Mouse (Mus musculus): ENCODE data around the gene Bub1b. TPM values are rescaled to one million over a fixed set of nuclear protein-coding genes. Genes with fewer than 3 reads are reported as not detected.

Bub1b gene
- polyA plus RNA-seq, 1 experiment = 4.8 TPM

DNA sequence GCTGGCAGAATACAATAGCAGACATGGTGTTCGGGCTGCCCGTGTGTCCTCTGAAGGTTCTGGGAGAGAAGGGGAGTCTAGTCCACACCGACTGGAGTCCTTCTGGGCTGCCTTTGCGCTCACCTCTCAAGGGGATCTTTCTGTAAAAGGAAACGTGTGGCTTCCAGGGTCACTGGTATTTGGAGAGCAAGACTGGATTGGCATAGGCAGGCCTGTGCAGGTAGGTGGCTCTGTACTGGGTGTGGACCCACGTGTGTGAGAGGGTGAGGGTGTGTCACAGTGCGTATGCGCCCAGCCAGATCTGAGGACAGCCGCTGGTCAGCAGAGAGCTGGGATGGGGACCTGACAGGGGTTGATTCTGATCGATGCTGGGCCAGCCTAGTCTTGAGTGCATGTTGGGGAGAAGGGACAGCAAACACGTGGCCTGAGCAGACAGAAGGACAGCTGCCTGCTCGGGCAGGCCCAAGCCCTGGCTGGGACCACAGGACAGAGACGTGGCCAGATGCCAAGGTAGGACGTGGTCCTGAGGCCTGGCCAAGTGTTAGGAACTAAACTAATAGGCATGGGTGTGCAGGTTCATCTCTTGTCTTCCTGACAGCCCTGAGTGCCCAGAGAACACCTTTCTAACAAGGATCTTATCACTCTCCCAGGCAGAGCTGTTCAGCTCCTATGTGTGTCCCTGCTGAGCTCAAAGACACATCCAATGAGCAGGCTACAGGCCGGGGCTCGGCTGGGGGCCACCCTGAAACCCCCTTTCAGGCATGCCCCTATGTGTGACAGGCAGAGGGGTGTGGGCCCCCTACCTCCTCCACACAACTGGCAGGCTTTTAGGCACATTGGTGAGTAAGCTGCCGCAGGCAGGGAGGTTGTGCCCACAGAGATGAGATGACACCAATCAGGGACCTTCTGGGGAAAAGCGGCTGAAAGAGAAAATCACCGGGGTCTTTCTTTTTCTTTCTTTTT is 66.1 kb downstream of the Bub1b start:
- DNase-seq (ENCODE audit: extremely low spot score in 1 of 2, low spot score in 1 of 2) = peak in 1 of 2 experiments; percentile 45

DNA sequence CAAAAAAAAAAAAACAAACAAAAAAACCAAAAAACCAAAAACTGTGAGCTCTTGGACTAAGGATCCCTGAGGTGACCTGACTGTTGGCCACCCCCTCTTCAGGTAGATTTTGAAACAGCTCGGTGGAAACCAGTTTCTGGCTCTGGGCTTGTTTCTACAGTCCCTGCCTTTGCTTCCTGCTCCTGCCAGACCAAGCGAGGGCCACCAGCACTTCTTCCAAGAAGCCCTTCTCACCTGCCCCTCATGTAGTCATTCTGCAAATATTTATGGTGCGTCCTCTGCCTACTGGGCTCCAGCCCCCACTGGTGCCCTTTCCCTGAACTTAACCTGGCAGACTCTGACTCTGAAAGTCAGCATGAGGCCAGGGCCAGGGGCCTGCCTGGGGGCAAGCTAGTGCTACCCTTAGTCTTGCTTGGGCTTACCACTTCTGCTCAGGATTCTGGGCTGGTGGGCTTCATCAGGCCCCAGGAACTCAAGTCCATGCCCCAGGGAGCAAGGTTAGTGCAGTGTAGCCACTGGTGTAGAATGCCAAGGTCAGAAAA is 67.0 kb downstream of the Bub1b start:
- DNase-seq (ENCODE audit: extremely low spot score in 1 of 2, low spot score in 1 of 2) = no peak

DNA sequence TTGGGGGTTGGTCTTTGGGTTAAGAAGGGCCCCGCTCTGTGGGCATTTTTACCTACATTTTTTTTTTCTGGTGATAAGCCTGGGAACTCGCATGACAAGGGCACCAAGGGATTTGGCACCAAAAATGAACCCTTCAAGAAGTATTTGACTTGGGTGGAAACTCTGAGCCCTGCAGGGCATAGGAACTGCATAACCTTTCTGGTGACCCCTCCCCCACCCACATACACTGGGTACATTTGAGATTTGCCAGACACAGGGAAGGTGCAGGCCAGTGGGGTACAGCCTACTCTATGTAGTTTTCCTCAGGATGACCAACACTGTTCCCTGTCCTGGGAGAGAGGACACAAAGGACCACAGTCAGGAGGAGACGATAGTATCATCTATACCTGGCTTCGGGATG is 67.6 kb downstream of the Bub1b start:
- no peak for DNase-seq (ENCODE audit: extremely low spot score in 1 of 2, low spot score in 1 of 2)

DNA sequence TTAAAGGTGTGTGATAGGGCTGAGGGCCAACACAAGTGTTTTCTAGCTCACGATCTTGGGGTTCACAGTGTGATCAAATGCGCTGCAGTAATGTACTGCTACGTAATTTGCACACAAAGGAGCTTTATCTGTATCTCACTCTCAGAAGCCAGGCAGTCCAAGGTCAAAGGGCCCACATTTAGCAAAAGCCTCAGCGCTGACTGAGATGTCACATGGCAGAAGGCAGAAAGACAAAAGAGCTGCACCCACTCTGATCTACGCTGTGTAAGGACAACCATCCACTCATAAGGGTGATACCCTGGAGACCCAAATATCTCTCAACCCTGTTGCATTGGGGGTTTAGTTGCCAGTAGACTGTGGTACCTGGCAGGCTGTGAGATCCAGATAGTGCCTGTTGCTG is 69.2 kb downstream of the Bub1b start:
- DNase-seq (ENCODE audit: extremely low spot score in 1 of 2, low spot score in 1 of 2) = no peak

DNA sequence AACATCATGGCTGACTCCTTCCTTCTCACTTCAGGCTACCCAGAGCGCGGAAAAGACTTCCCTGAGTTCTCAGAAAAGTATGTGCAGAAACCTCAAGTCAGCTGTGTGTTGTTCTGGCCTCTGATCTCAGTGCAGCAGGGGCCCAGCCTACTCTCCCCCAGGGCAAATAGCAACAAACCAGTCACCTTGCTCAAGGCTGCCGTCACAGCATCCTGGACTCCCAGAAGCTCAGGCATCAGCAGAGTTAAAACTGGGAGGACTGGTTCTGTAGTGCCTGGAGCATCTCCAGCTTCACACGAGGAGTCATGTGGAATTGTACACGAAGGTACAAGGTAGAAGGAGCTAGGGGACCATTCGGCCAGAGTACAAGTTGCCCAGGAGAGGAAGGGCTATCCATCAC is 71.2 kb downstream of the Bub1b start:
- DNase-seq (ENCODE audit: extremely low spot score in 1 of 2, low spot score in 1 of 2) = no peak

DNA sequence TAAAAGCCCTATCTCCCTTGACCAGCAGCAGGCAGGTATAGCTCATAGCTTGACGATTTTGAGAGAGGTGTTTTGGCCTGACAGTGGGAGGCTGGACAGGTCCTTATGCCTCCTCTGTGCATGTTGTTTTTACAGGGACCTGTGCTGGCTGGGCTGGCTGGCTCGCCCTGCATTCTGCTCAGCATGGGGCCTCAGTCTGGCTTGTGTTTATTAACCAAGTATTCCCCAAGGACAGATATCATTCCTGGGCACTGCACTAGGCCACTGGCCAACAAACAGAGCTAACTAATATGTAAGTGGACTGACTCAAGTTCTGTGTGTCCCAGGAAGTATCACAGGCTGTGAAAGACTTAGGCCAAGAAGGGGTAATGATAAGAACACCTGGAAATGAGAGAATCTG is 71.8 kb downstream of the Bub1b start:
- DNase-seq (ENCODE audit: extremely low spot score in 1 of 2, low spot score in 1 of 2) = no peak

DNA sequence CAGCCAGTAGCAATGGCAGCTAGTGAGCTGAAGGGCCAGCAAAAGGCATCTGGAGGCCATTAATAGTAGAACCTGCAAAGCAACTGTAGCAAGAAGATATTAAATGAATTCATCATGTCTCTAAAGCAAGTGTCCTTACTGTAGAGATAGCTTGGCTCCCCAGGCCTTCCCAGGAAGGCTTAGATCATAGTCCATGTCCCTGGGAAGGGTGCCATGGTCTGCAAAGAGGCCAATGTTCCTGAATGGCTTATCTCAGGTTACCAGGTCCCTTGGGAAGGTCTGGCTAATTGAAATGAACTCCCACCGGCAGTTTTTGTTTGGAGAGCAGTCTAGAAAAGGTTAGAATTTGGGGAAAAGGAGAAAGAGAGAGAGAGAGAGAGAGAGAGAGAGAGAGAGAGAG is 73.7 kb downstream of the Bub1b start:
- no peak for DNase-seq (ENCODE audit: extremely low spot score in 1 of 2, low spot score in 1 of 2)

DNA sequence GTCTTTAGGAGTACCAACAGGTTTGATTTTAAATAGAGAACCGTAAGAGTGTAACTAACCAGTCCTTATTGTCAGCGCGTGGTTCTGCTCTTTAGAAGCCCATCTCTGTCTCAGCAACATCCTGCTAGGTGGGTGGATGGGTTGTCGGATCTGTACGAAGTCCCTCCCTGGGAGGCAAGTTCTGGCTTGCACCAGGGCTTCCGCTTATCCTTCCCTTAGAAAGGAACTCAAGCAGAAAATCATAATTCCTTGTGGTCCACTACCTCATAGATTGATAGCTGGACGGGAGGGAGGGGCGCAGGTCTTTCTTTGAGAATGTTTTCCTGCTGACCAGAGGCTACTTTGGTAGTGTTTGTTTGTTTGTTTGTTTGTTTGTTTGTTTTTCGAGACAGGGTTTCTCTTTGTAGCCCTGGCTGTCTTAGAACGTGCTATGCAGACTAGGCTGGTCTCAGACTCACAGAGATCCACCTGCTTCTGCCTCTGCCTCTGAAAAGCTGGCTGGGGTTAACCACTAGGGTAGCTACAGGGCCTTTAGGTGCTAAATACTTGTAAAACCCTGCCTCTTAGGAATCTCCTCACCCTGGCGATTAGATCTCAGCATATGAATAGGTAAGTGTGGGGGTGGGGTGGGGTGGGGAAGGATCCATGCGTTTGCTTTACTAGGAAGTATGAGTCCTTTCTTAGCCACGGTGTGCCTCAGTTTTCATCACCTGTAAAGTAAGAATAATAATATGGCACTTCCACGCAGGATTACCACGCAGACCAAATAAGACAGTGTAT is 75.9 kb downstream of the Bub1b start:
- DNase-seq (ENCODE audit: extremely low spot score in 1 of 2, low spot score in 1 of 2) = no peak

DNA sequence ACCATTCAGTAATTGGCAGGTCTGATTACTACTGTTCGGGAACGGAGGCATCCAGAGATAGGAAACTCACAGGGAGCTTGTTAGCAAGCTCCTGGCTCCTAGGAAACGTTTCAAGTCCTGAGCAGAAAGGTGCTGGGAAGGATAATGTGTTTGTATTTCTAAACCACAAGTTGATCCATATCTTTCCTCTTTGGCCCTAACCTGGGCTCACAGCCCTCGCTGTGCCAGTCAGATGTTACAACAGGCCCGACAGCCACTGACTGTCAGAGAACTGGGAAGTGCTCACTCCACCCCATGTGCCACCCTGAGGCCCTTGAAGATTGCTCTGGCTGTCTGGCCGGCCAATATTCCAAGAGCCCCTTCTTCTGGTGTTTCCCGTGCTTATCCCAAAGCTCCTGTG is 76.5 kb downstream of the Bub1b start:
- no peak for DNase-seq (ENCODE audit: extremely low spot score in 1 of 2, low spot score in 1 of 2)

DNA sequence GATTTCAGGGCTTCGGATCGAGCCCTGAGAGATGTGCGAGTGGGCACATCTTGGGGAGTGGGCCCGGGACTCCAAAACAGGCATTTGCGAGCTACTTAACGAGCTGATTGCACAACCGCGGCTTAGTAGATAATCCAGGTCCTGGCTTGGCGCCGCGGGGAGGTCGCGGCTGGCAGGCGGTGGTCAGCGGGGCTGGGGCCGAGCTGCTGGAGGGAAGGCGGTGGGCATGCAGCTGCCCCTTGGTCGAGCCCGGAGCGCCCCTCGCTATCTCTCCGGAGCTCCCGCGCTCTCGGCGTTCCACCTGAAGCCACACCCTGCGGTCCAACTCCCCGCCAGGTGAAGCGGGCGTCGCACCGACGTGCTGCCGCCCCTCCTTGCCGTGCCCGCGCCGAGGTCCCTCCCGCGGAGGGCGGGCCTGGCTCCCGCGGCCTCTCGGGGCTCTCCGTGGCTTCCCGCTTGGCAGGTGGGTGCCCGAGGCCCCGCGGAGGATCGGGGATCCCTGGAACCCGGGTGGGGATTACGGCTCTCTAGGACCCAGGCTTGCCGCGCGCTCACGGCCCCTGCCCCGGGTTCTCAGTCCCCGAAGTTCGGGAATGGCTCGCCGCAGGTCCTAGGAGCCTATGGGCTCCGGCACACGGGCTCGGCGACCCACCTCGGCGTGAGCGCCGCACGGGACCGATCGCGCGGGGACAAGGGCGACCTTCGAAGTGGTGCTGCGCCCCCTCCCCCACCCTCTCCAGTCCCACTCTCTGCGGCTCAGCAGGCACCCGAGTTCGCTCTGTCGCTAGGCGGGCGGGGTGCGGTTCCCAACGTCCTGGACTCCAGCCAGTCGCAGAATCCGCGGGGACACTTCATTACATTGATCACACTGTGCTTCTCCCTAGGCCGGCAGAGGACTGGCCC is 79.1 kb downstream of the Bub1b start:
- no peak for DNase-seq (ENCODE audit: extremely low spot score in 1 of 2, low spot score in 1 of 2)

DNA sequence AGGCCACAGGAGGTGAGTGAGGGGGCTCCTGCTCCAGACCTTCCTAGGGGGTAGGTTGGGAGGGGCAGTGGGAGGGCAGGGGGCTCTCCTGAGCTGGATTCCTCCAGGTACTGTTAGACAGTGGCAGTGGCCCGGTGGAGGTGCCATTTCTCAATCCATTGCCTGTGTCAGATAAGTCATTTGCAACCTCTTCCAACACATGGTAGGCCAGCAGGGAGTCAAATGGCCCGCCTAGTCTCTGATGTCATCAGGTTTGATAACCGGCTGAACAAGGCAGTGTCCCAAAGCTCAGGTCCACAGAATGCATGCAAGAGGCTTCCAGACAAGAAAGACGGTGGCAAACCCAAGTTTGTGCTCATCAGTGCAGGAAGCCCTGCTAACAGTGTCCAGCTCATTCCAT is 79.8 kb downstream of the Bub1b start:
- no peak for DNase-seq (ENCODE audit: extremely low spot score in 1 of 2, low spot score in 1 of 2)

DNA sequence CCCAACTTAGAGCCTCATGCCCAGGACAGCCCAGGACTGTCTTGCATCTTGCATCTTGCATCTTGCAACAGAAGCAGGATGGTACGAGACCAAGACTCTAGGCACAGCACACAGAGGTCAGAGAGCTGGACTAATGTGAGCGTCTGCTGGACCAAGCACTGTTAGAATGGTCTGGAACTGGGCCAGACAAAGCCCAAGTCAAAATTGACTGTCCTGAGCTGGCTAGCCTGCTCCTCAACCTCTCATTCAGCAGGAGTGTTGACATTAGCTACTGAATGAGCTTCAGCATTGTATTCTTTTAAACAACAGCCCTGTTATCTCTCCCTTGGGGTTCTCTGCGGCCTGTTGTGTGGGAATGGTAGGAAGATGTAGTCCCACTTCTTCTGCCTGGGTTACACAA is 81.6 kb downstream of the Bub1b start:
- no peak for DNase-seq (ENCODE audit: extremely low spot score in 1 of 2, low spot score in 1 of 2)

DNA sequence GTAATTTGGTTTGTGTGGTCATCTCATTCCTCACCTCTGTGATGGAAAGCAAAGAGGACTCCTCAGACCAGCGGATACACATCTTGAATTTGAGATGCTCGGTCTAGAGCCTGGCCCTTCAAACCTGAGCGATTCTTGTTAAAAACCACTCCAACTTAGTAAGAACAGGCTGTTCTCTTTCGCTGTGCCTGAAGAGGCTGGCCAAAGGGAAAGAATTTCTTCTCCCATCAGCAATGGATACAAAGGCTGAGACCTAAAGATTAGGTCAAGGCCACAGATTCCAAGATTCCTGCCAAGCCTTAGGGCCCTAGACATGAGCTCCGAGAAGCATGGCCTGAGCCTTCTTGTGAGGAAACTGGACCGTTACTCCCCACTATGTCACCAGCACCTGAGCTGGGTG is 82.9 kb downstream of the Bub1b start:
- DNase-seq (ENCODE audit: extremely low spot score in 1 of 2, low spot score in 1 of 2) = no peak

DNA sequence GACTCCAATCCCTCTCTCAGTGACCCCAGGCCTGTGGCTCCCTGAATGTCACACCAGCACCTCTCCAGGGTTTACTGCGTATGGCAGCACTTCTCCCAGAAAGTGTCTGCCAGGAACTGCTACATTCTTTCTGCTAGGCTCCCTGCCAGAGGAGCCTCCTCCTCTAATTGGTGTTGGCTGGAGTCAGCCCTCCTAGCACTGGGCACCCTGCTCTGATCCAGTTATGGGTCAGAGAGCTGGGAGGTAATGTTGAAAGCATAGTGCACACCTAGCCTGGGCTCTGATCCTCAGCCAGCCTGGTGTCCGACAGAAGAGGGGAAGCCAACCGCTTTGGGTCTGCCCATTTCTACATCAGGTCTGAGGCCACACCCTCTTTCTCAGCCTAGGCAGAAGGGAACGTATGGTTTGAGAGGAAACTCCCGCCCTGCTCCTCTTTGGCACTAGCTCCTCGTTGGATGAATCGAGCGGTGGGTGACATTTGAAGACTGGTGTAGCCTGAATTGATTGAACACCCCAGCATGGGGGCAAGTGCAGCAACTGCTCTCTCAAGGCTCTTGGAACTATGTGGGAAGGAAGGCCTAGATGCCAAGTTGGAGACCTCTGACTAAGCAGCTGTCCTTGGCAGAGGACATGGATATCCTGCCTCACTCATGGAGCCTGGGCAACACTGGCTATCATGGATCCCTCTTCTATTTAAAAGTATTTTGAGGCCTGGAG is 84.7 kb downstream of the Bub1b start:
- no peak for DNase-seq (ENCODE audit: extremely low spot score in 1 of 2, low spot score in 1 of 2)

DNA sequence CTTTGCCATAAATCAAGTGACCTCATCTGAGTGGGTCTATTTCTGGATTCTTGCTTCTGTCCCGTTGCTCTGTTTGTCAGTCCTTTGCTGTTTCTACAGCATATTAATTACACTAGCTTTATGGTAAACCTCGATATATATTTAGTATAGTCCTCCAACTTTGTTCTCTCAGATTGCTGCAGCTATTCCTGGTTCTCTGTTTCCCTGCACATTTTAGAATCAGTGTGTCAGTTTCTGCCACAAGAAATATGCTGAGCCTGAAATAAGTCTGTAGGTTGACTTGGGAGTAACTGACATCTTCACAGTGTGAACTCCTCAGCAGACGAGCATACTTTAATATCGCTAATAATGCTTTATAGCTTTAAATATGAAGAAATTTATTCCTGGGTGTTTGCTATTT is 87.1 kb downstream of the Bub1b start:
- peak in 1 of 2 experiments; percentile 38 for DNase-seq (ENCODE audit: extremely low spot score in 1 of 2, low spot score in 1 of 2)

DNA sequence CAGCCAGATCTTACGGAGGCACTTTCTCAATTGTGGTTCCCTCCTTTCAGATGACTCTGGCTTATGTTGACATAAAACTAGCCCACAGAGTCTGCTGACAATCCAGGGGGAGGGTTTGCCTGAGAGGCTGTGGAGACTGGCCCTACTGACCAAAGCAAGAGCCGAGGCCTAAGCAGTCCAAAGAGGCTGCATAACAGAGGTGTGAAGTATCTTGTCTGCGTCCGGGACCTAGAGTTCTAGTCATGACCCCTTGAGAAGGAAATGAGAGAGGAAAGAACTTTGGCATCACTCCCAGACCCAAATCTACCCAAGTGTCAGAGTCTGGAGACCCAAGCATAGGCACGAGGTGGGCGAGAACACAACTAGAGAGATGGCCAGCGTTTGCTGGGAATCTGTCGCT is 88.7 kb downstream of the Bub1b start:
- no peak for DNase-seq (ENCODE audit: extremely low spot score in 1 of 2, low spot score in 1 of 2)

DNA sequence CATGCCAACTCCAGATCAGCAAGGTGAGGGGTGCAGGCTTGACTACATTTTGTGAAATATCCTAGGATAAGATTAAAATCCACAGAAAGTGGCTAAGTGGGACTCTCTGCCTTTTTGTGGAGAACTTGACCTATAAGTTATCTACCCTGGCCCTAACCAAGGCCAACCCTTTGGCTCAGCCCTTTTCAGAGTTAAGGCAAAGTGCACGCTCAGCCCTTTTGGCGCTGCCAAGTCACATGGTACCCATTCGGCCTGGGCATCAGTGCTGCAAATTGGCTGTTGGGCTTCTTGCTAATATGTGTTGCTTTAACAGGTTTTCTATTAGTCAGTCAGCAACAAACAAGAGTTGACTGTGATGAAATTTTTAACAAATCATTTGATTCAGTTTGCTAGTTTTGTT is 89.8 kb downstream of the Bub1b start:
- no peak for DNase-seq (ENCODE audit: extremely low spot score in 1 of 2, low spot score in 1 of 2)

DNA sequence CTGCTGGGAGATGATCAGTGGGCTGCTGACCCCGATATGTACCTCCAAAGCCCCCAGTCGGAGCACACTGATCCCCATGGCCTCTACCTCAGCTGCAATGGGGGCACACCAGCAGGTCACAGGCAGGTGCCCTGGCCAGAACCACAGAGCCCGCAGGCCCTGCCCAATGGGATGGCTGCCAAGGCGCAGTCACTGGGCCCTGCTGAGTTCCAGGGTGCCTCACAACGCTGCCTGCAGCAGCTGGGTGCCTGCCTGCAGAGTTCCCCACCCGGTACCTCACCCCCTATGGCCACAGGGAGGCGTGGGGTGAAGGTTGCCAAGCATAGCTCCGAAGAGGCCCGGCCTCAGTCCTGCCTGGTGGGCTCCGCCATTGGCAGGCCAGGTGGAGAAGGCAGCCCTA is 91.9 kb downstream of the Bub1b start:
- DNase-seq (ENCODE audit: extremely low spot score in 1 of 2, low spot score in 1 of 2) = no peak
